In genomic region chr16:5250891-5251290, GRCm38 (mm10) we compare ENCODE assay signal across 35 mouse cellular contexts. TPM values are rescaled to one million over a fixed set of nuclear protein-coding genes. Genes with fewer than 3 reads are reported as not detected.
"Had no signal": no experiment of that assay in that cellular context is flagged by ENCODE, and none has a peak within 500 bp of the region (broad histone marks: within the 10 kb centered on the region; RNA-seq: fewer than 3 reads in every experiment).

No protein-coding gene starts in this region.

- H3K27me3 ChIP-seq: heart, embryonic 12.5 days; heart, embryonic 13.5 days; heart, embryonic 15.5 days; hindbrain, embryonic 12.5 days; hindbrain, embryonic 13.5 days; hindbrain, embryonic 15.5 days; intestine, embryonic 15.5 days; kidney, embryonic 15.5 days had no signal

- H3K4me2 ChIP-seq: heart, embryonic 12.5 days; heart, embryonic 13.5 days; heart, embryonic 15.5 days; hindbrain, embryonic 12.5 days; hindbrain, embryonic 13.5 days; hindbrain, embryonic 14.5 days; hindbrain, embryonic 15.5 days; intestine, embryonic 15.5 days; kidney, embryonic 15.5 days had no signal

- H3K27ac ChIP-seq: heart, embryonic 13.5 days; heart, embryonic 15.5 days; hindbrain, embryonic 10.5 days; hindbrain, embryonic 12.5 days; hindbrain, embryonic 13.5 days; hindbrain, embryonic 14.5 days; hindbrain, embryonic 15.5 days; hindbrain, postnatal 0 days; intestine, embryonic 15.5 days; kidney, embryonic 15.5 days; kidney, postnatal 0 days; layer of hippocampus, adult 2 months; left cerebral cortex, adult 2 months had no signal

- H3K9ac ChIP-seq: heart, embryonic 12.5 days; heart, embryonic 13.5 days; heart, embryonic 15.5 days; hindbrain, embryonic 12.5 days; hindbrain, embryonic 13.5 days; hindbrain, embryonic 14.5 days; hindbrain, embryonic 15.5 days; intestine, embryonic 15.5 days; kidney, embryonic 15.5 days had no signal

- ATAC-seq: hindbrain, embryonic 16.5 days; hindbrain, postnatal 0 days; inflammation-experienced regulatory T-cells, adult 6 months; intestine, embryonic 15.5 days; intestine, embryonic 16.5 days; intestine, postnatal 0 days had no signal

- H3K9me3 ChIP-seq: heart, embryonic 12.5 days; heart, embryonic 13.5 days; heart, embryonic 15.5 days; hindbrain, embryonic 10.5 days; hindbrain, embryonic 12.5 days; hindbrain, embryonic 13.5 days; hindbrain, embryonic 15.5 days; intestine, embryonic 15.5 days; kidney, embryonic 15.5 days had no signal

- H3K4me3 ChIP-seq: heart, embryonic 12.5 days; heart, embryonic 13.5 days; heart, embryonic 15.5 days; hindbrain, embryonic 10.5 days; hindbrain, embryonic 12.5 days; hindbrain, embryonic 13.5 days; hindbrain, embryonic 15.5 days; intestine, embryonic 15.5 days; kidney, embryonic 15.5 days; layer of hippocampus, adult 2 months; left cerebral cortex, adult 2 months had no signal

- DNase-seq: heart, postnatal 10 days; heart, postnatal 14 days; heart, postnatal 36 days; heart, postnatal 4 days; kidney, adult 11 months; kidney, adult 18-20 months; kidney, adult 2 months; kidney, adult 8-10 months; kidney, adult 9 months; kidney, postnatal 10 days; kidney, postnatal 14 days; kidney, postnatal 25 days; kidney, postnatal 36 days; kidney, postnatal 4 days; layer of hippocampus, adult 9-11 months; layer of hippocampus, postnatal 36 days had no signal

RNA-seq across cellular contexts. Expression of gene AU021092, which starts 28.8 kb away (rescaled TPM):
- total RNA-seq: hematopoietic stem cell, adult 5-6 weeks had no signal
- polyA plus RNA-seq: inflammation-experienced regulatory T-cells, adult 6 months had no signal
